Mouse (Mus musculus): ENCODE results near the gene Lrrc34. TPM values are rescaled to one million over a fixed set of nuclear protein-coding genes. Genes with fewer than 3 reads are reported as not detected.

Lrrc34 gene
- total RNA-seq, 2 experiments from 2014 or later: not detected

GRCm38 (mm10) chr3:30601610-30602064 lies 46.0 kb downstream of the Lrrc34 start:
- intact Hi-C loops (cut with DNase I): loop anchor here (5.0 to 10.0 kb wide), 2 partner anchors 191 to 363 kb away; partner anchors contain the start of genes Phc3 and Sec62
- no peak for DNase-seq (ENCODE audit: low spot score in 2 of 2)

- intact Hi-C loops (cut with DNase I): loop anchor here (5.0 to 10.0 kb wide), 2 partner anchors 191 to 364 kb away; partner anchors contain the start of genes Phc3 and Sec62
- peak; percentile 79 to 86 for DNase-seq (ENCODE audit: low spot score in 2 of 2)
Observed at GRCm38 (mm10) chr3:30601175-30601574, 46.5 kb downstream of the Lrrc34 start.

- intact Hi-C loops (cut with DNase I): loop anchor here (5.0 to 10.0 kb wide), 2 partner anchors 192 to 364 kb away; partner anchors contain the start of genes Phc3 and Sec62
- peak; percentile 45 to 51 for DNase-seq (ENCODE audit: low spot score in 2 of 2)
Observed at GRCm38 (mm10) chr3:30600717-30601116, 47.0 kb downstream of the Lrrc34 start.

- intact Hi-C loops (cut with DNase I): loop anchor here (5.0 to 10.0 kb wide), 5 partner anchors 192 to 535 kb away; partner anchors contain the start of genes Phc3, Sec62 and Skil
- peak; percentile 63 to 65 for DNase-seq (ENCODE audit: low spot score in 2 of 2)
Observed at GRCm38 (mm10) chr3:30599711-30600545, 47.7 kb downstream of the Lrrc34 start, which contains the start of gene Actrt3. Gene Actrt3 (minus strand): TSS chr3:30599939.

- intact Hi-C loops (cut with DNase I): loop anchor here (10.0 kb wide), 3 partner anchors 458 to 538 kb away; partner anchors contain the start of gene Skil
Observed at GRCm38 (mm10) chr3:30597271-30597670, 50.4 kb downstream of the Lrrc34 start.

GRCm38 (mm10) chr3:30595111-30595832 lies 52.4 kb downstream of the Lrrc34 start:
- intact Hi-C loops (cut with DNase I): loop anchor here (10.0 kb wide), 3 partner anchors 460 to 540 kb away; partner anchors contain the start of gene Skil
- peak; percentile 37 to 54 for DNase-seq (ENCODE audit: low spot score in 2 of 2)

More at GRCm38 (mm10) chr3:30597271-30597670, 50.4 kb downstream of the Lrrc34 start:
- DNase-seq (ENCODE audit: low spot score in 2 of 2): no peak

GRCm38 (mm10) chr3:30593719-30594485 lies 53.8 kb downstream of the Lrrc34 start:
- intact Hi-C loops (cut with DNase I): loop anchor here (10.0 kb wide), 3 partner anchors 461 to 541 kb away; partner anchors contain the start of gene Skil
- no peak for DNase-seq (ENCODE audit: low spot score in 2 of 2)

GRCm38 (mm10) chr3:30592418-30592853 lies 55.2 kb downstream of the Lrrc34 start:
- DNase-seq (ENCODE audit: low spot score in 2 of 2): no peak
- intact Hi-C loops (cut with DNase I): loop anchor here (10.0 kb wide), 3 partner anchors 462 to 542 kb away; partner anchors contain the start of gene Skil

GRCm38 (mm10) chr3:30588865-30589264 lies 58.8 kb downstream of the Lrrc34 start:
- no peak for DNase-seq (ENCODE audit: low spot score in 2 of 2)
- intact Hi-C loops (cut with DNase I): no loop called here

Other genes starting within 250 kb of the Lrrc34 start
- gene Mecom, start 99.9 kb downstream of the Lrrc34 start, total RNA-seq (2021): 1 to 10 TPM; 2.2 to 5.0 TPM
- 1 to 10 TPM in 1 of 2 experiments, under 1 TPM in 1; 0.99 to 1.1 TPM for gene Actrt3, start 47.9 kb downstream of the Lrrc34 start, total RNA-seq (2021)
- gene Mynn, start 45.8 kb downstream of the Lrrc34 start, total RNA-seq (2021): 10 to 100 TPM; 11.1 to 15.3 TPM
- not detected for gene Lrriq4, start 3.4 kb downstream of the Lrrc34 start, total RNA-seq (2021)
- gene Lrrc31, start 52.0 kb upstream of the Lrrc34 start, total RNA-seq (2021): not detected
- not detected for gene Samd7, start 98.4 kb upstream of the Lrrc34 start, total RNA-seq (2021)
- gene Sec62, start 145.0 kb upstream of the Lrrc34 start, total RNA-seq (2021): 100 to 1,000 TPM; 109 to 113 TPM
- gene Gpr160, start 208.1 kb upstream of the Lrrc34 start, total RNA-seq (2021): under 1 TPM; 0.29 to 0.76 TPM

Data from left cerebral cortex, postnatal 36 days (tissue).